Mouse (Mus musculus): Measurements from ENCODE around the gene Ubap2. TPM values are rescaled to one million over a fixed set of nuclear protein-coding genes. Genes with fewer than 3 reads are reported as not detected.
A peak's percentile ranks its signal among the peaks of the same experiment; 100 is the strongest.

Ubap2 gene
- polyA plus RNA-seq, 1 experiment from 2014 or later: 50.2 TPM

DNA sequence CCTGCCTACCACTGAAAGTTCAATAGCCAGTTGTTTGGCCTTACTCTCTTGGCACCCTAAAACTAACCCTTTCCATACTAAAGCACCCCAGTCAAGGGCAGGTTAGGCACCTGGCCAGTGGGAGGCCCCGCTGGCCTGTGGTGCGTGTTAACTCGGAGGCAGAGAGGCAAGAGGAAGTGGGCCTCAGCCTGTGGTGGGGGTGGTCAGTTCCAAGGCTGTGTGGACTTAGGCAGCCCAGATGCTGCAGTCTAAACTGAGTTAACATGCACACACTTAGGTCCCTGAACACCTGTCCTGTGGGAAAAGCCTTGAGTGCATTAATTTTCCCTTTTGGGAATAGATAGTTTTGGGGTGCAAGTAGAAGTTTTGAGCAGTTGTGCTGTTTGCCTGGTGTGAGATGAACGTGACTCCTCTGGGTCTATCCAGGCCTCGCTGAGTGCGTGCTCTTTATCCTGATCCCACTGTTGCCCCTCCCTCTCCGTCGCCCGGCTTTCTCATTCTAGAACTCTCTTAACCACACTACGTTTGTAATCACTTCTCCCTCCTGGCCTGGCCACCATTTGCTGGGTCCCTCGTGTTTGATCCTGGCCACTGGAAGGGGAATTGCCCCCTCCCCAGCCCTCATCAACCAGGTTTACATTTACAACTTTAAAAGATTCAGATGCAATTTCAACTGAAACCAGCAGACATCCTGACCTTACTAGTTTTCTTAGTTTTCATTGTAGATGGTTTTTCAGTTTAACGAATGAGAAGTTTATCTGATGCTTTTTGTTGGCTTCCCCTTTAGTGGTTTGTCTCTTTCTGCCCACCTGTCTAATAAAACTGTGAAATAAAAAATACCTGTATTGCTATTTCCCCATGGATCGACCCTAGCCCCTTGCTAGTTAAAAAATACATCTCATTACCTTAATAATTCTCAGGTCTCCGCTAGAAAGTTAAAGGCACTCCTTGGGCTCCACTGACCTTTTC lies 82.1 kb downstream of the Ubap2 start:
- Histone ChIP-seq H3K9ac (no peak overlapping the region), H3K4me3 (replicated peaks; ENCODE audit: low read length) (no peak overlapping the region), H3K4me2 (replicated peaks) (no peak overlapping the region), H3K36me3 (replicated peaks; ENCODE audit: control insufficient read depth, insufficient read depth) (peaks cover 92% of the 10 kb centered on the region), H3K4me1 (replicated peaks; ENCODE audit: control insufficient read depth, insufficient read depth, low read length) (no peaks in the 10 kb centered on the region), H3K9me3 (ENCODE audit: control insufficient read depth, low read length) (no peaks in the 10 kb centered on the region), H3K27ac (no peak overlapping the region), H3K27me3 (ENCODE audit: control insufficient read depth, insufficient read depth, low read length) (no peaks in the 10 kb centered on the region)
- DNase-seq (ENCODE audit: low spot score) (no peak), ATAC-seq (ENCODE audit: low FRiP score) (no peak)
- WGBS: 76% methylated on average over 14 of the region's 14 CpGs

GRCm38 (mm10) chr4:41189809-41190208 lies 85.1 kb downstream of the Ubap2 start:
- H3K27ac ChIP-seq: no peak overlapping the region

DNA sequence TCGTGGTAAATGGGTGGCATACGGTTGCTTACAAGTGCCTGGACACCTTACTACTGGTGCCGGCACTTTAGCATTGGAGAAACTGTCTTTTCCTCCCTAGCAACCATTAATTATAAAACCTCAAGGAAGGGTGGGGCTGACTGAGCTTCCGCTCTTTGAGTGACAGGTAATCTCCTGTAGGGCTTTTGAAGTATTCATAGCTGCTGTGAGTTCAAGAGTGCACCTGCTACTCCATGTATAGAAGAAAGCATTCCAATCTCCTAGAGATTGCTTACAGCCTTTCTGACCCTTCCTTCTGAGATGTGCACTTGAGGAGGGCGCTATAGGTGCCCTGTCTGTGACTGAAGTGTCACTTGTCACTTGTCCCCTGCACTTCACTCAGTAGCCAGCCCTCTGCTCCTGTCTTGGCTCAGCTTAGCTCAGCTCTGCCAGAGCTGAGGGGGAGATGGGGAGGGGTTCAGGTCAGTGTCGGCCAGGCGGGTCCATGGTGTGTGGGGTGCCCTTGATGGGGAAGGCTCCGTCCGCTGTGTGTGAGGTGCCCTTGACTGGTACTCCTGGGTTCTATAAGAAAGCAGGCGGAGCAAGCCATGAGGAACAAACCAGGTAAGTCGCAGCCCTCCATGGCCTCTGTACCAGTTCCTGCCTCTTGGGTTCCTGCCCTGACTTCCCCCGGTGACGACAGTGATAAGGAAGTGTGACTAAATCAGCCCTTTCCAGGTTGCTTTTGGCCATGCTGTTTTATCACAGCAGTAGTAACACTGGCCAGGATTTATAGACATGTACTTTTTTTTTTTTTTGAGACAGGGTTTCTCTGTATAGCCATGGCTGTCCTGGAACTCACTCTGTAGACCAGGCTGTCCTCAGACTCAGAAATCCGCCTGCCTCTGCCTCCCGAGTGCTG lies 94.9 kb downstream of the Ubap2 start:
- DNase-seq (ENCODE audit: low spot score): no peak
- WGBS: 89% methylated on average over 15 of the region's 15 CpGs
- Histone ChIP-seq H3K27me3 (ENCODE audit: control insufficient read depth, insufficient read depth, low read length) (no peaks in the 10 kb centered on the region), H3K4me2 (replicated peaks) (no peak overlapping the region), H3K4me3 (replicated peaks; ENCODE audit: low read length) (no peak overlapping the region), H3K27ac (no peak overlapping the region), H3K4me1 (replicated peaks; ENCODE audit: control insufficient read depth, insufficient read depth, low read length) (no peaks in the 10 kb centered on the region), H3K9me3 (ENCODE audit: control insufficient read depth, low read length) (no peaks in the 10 kb centered on the region), H3K9ac (no peak overlapping the region), H3K36me3 (replicated peaks; ENCODE audit: control insufficient read depth, insufficient read depth) (peaks cover 63% of the 10 kb centered on the region)
- no peak for ATAC-seq (ENCODE audit: low FRiP score)

More at GRCm38 (mm10) chr4:41189809-41190208, 85.1 kb downstream of the Ubap2 start:
- H3K9me3 ChIP-seq (ENCODE audit: control insufficient read depth, low read length): no peaks in the 10 kb centered on the region
- no peak overlapping the region for H3K9ac ChIP-seq
- H3K4me3 ChIP-seq (replicated peaks; ENCODE audit: low read length): no peak overlapping the region
- WGBS: 93% methylated on average over 2 of the region's 2 CpGs
- H3K4me1 ChIP-seq (replicated peaks; ENCODE audit: control insufficient read depth, insufficient read depth, low read length): no peaks in the 10 kb centered on the region
- no peaks in the 10 kb centered on the region for H3K27me3 ChIP-seq (ENCODE audit: control insufficient read depth, insufficient read depth, low read length)
- H3K4me2 ChIP-seq (replicated peaks): no peak overlapping the region
- DNase-seq (ENCODE audit: low spot score) (no peak), ATAC-seq (ENCODE audit: low FRiP score) (no peak)
- H3K36me3 ChIP-seq (replicated peaks; ENCODE audit: control insufficient read depth, insufficient read depth): peaks cover 71% of the 10 kb centered on the region

- H3K9me3 ChIP-seq (ENCODE audit: control insufficient read depth, low read length): no peaks in the 10 kb centered on the region
- peaks cover 47% of the 10 kb centered on the region for H3K36me3 ChIP-seq (replicated peaks; ENCODE audit: control insufficient read depth, insufficient read depth)
- no peaks in the 10 kb centered on the region for H3K4me1 ChIP-seq (replicated peaks; ENCODE audit: control insufficient read depth, insufficient read depth, low read length)
- H3K27ac ChIP-seq: no peak overlapping the region
- no peak for ATAC-seq (ENCODE audit: low FRiP score)
- no peak overlapping the region for H3K9ac ChIP-seq
- H3K4me3 ChIP-seq (replicated peaks; ENCODE audit: low read length): no peak overlapping the region
- no peak overlapping the region for H3K4me2 ChIP-seq (replicated peaks)
- H3K27me3 ChIP-seq (ENCODE audit: control insufficient read depth, insufficient read depth, low read length): no peaks in the 10 kb centered on the region
- 88% methylated on average over 2 of the region's 2 CpGs for WGBS
- DNase-seq (ENCODE audit: low spot score): no peak
Measured at GRCm38 (mm10) chr4:41174631-41175030, 100.3 kb downstream of the Ubap2 start.

DNA sequence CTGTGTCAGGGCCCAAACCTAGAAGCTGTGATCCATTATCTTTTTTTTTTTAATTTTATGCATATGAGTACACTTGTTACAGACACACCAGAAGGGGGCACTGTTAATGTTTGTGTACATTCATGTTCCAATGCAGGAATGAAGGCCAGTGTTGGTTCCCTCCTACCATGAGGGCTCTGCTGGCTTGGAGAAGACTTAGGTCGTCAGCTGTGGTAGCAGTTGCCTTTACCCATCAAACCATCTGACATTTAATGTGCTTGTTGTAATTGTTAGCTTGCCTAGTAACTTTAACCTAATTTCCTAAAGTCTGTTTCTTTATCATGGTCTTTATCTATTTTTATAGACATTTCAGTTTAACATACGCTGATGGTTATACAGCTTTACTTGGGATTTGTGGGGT lies 104.0 kb downstream of the Ubap2 start:
- WGBS: 86% methylated on average over 2 of the region's 2 CpGs
- no peaks in the 10 kb centered on the region for H3K27me3 ChIP-seq (ENCODE audit: control insufficient read depth, insufficient read depth, low read length)
- no peak overlapping the region for H3K9ac ChIP-seq
- DNase-seq (ENCODE audit: low spot score) (no peak), ATAC-seq (ENCODE audit: low FRiP score) (no peak)
- no peak overlapping the region for H3K27ac ChIP-seq
- H3K4me2 ChIP-seq (replicated peaks): no peak overlapping the region
- H3K4me3 ChIP-seq (replicated peaks; ENCODE audit: low read length): no peak overlapping the region
- H3K9me3 ChIP-seq (ENCODE audit: control insufficient read depth, low read length): no peaks in the 10 kb centered on the region
- peaks cover 32% of the 10 kb centered on the region for H3K36me3 ChIP-seq (replicated peaks; ENCODE audit: control insufficient read depth, insufficient read depth)
- no peaks in the 10 kb centered on the region for H3K4me1 ChIP-seq (replicated peaks; ENCODE audit: control insufficient read depth, insufficient read depth, low read length)

GRCm38 (mm10) chr4:41165693-41166475 lies 109.1 kb downstream of the Ubap2 start:
- H3K4me2 ChIP-seq (replicated peaks): no peak overlapping the region
- H3K9me3 ChIP-seq (ENCODE audit: control insufficient read depth, low read length): no peaks in the 10 kb centered on the region
- no peaks in the 10 kb centered on the region for H3K27me3 ChIP-seq (ENCODE audit: control insufficient read depth, insufficient read depth, low read length)
- peaks cover 15% of the 10 kb centered on the region; the same call in 1 of the 2 replicates for H3K36me3 ChIP-seq (replicated peaks; ENCODE audit: control insufficient read depth, insufficient read depth)
- peak overlapping the region; percentile 56 for H3K27ac ChIP-seq
- H3K9ac ChIP-seq: no peak overlapping the region
- H3K4me1 ChIP-seq (replicated peaks; ENCODE audit: control insufficient read depth, insufficient read depth, low read length): no peaks in the 10 kb centered on the region
- WGBS: 78% methylated on average over 6 of the region's 6 CpGs
- peak; percentile 90 for DNase-seq (ENCODE audit: low spot score)
- no peak overlapping the region for H3K4me3 ChIP-seq (replicated peaks; ENCODE audit: low read length)
- ATAC-seq (ENCODE audit: low FRiP score): peak; percentile 57; the same call in 1 of the 2 replicates

- H3K9me3 ChIP-seq (ENCODE audit: control insufficient read depth, low read length): no peaks in the 10 kb centered on the region
- H3K4me2 ChIP-seq (replicated peaks): no peak overlapping the region
- H3K27me3 ChIP-seq (ENCODE audit: control insufficient read depth, insufficient read depth, low read length): no peaks in the 10 kb centered on the region
- H3K36me3 ChIP-seq (replicated peaks; ENCODE audit: control insufficient read depth, insufficient read depth): peaks cover 15% of the 10 kb centered on the region; the same call in 1 of the 2 replicates
- ATAC-seq (ENCODE audit: low FRiP score): no peak
- DNase-seq (ENCODE audit: low spot score): no peak
- no peak overlapping the region for H3K4me3 ChIP-seq (replicated peaks; ENCODE audit: low read length)
- 23% methylated on average over 2 of the region's 2 CpGs for WGBS
- peak overlapping the region; percentile 56 for H3K27ac ChIP-seq
- H3K4me1 ChIP-seq (replicated peaks; ENCODE audit: control insufficient read depth, insufficient read depth, low read length): no peaks in the 10 kb centered on the region
- no peak overlapping the region for H3K9ac ChIP-seq
Measured at GRCm38 (mm10) chr4:41164974-41165373, 110.0 kb downstream of the Ubap2 start.

DNA sequence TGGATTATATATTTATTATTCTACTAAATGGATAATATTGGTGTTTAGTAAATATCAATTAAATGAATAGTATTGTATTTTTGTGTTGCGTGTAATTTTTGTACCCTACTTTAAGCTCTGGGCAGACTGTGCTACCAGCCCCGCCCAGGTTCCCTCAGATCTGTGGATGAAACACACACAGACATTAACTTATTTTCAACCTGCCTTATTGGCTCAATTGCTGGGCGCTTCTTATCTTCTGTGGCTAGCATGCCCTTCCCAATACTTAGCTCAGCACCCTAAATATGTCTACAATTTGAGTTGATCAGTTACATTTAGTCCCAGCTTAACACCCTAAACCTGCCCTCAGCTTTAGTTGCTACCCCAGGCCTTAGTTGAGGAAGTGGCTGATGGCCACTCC lies 113.7 kb downstream of the Ubap2 start:
- Histone ChIP-seq H3K9ac (no peak overlapping the region), H3K4me3 (replicated peaks; ENCODE audit: low read length) (no peak overlapping the region), H3K9me3 (ENCODE audit: control insufficient read depth, low read length) (no peaks in the 10 kb centered on the region), H3K4me2 (replicated peaks) (no peak overlapping the region), H3K36me3 (replicated peaks; ENCODE audit: control insufficient read depth, insufficient read depth) (no peaks in the 10 kb centered on the region; the same call in 1 of the 2 replicates), H3K27ac (no peak overlapping the region), H3K27me3 (ENCODE audit: control insufficient read depth, insufficient read depth, low read length) (no peaks in the 10 kb centered on the region), H3K4me1 (replicated peaks; ENCODE audit: control insufficient read depth, insufficient read depth, low read length) (no peaks in the 10 kb centered on the region)
- DNase-seq (ENCODE audit: low spot score) (no peak), ATAC-seq (ENCODE audit: low FRiP score) (no peak)
- 98% methylated on average over 3 of the region's 3 CpGs for WGBS
